Mouse (Mus musculus) gonadal fat pad, adult 2 months (tissue): ENCODE measurements around the gene Map3k5. TPM values are rescaled to one million over a fixed set of nuclear protein-coding genes. Genes with fewer than 3 reads are reported as not detected.

ENCODE experiments used
- DNase-seq: peaks from one replicate; pipeline ENCODE4 v3.0.0-alpha.2; 2012; ENCODE audit warnings: low read depth
- polyA plus RNA-seq: library from polyadenylated mRNA; depleted of rRNA; stranded (reverse); fragments of >200 nt; gene quantifications from 2 replicates; pipeline ENCODE4 v1.2.3, GENCODE M21; 2012

Gene Map3k5
- polyA plus RNA-seq, 1 experiment, result 8.5 TPM

- DNase-seq, result no peak
Observed at GRCm38 (mm10) chr10:20006333-20007093, 72.2 kb downstream of the Map3k5 start.

DNA sequence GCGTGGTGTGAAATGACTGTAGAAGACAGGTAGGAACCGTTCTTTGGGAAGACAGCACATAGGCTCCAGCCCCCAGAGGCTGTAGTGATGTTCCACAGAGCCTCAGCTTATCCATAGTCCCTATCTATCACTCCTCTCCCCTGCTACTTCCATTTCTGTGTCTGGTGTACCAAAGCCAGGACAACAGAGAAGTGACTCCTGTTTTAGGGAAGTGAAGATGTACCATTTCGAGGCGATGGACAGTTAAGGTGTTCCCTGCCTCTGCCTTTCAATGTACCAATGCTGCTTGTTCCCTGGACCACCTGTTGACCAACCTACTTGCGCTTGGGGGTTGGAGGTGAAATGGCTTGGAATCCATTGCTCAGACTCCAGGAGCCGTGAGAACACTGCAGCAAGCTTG lies 75.0 kb downstream of the Map3k5 start:
- DNase-seq, result no peak

GRCm38 (mm10) chr10:20010018-20010417 lies 75.7 kb downstream of the Map3k5 start:
- DNase-seq, result no peak

DNA sequence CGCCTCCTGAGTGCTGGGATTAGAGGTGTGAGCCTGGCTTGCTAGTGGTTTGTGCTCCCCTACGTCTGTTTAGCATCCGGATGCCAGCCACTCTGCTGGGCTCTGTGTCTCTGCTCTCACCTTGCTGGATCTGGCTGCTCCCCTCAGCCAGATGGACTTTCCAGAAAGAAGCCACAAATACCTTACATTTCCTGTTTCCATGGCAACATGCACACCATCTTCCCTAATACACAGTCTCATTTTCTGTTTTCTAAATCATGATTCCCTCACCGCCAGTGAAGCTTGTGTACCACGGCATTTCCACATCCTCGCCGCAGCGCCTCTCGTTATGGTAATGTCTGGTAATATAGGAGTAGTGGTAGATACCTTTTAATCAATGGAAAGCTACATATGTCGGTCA lies 84.1 kb downstream of the Map3k5 start:
- no peak for DNase-seq

DNA sequence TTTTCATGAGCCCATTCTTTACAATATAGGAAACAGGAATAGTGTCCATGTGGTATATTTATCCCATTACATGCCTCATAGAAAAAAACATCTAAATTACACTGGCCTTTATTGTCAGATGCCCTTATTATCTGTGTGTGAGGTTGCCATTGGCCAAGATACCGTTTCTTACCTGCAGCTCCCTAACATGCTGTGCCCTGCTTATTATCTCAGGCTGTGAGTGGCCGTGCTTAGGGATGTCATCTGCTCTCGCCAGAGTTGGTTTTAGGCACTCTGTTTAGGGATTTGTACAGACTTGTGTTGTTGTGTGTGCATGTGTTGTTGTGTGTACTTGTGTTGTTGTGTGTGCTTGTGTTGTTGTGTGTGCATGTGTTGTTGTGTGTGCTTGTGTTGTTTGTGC lies 84.5 kb downstream of the Map3k5 start:
- DNase-seq, result no peak

DNA sequence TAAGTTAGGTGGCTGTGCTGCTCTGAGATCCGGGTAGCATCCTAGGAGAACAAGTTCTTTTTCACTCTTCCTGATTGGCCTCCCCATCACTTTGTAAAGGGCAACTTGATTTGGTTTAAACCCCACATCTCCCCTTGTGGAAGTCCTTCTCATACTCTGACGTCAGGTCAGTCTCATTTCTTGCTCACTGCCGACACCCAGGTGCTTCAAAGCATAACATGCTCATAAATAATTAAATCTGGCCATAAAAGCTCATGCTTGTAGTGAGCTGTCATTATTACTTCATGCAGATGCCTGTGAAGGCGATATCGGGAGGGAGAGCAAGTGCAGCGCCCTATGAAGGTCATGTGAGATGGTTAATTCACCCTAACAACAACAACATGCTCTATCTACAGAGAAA lies 87.0 kb downstream of the Map3k5 start:
- no peak for DNase-seq

- DNase-seq, result no peak
Observed at GRCm38 (mm10) chr10:20021670-20022468, 87.6 kb downstream of the Map3k5 start.

DNA sequence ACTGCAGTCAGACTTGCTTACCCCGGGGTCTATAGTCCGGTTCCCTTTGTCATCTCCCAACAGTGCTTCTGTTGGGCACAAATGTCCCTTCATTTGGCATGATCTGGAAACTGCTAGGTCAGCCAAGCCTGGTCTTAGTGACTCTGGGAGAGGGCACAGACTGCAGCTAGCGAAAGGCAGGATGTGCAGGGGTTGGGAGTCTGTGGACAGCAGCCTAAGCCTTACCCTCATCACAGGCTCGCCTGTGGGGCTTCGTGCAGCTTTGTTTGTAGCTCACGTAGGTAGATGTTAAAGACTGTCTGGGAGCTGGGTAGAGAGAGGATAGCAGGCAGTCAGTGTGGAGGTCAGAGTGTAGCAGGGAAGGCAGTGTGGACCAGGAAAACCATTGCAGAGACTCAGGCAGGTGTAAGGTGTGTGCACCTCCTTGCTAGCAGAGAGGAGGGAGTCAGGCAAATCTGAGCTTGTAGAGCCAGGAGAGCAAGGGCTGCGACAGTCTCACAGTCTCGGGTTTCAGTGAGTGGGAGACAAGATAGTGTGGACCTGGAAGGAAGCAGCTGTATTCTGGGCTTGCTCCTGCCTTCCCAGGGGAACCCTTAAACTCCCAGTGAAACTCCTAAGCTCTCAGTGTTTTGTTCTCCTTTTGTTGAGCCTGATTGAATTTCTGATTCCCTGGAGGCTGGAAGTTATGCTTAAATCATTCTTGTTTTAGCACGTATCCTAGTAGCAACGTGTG lies 88.5 kb downstream of the Map3k5 start:
- DNase-seq, result no peak

DNA sequence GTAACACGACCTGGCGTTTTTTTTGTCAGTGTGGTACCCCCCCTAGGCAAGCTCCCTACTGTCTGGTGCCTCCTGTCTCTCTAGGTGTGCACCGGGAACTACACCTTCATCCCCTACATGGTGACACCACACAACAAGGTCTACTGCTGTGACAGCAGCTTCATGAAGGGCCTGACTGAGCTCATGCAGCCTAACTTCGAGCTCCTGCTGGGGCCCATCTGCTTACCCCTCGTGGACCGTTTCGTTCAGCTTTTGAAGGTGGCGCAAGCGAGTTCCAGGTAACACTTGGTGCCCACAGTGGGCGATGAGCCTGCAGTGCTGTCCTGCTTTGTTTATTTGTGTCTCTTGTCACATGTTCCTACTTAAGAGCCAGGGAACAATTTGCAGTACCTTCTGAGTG lies 89.3 kb downstream of the Map3k5 start:
- no peak for DNase-seq

DNA sequence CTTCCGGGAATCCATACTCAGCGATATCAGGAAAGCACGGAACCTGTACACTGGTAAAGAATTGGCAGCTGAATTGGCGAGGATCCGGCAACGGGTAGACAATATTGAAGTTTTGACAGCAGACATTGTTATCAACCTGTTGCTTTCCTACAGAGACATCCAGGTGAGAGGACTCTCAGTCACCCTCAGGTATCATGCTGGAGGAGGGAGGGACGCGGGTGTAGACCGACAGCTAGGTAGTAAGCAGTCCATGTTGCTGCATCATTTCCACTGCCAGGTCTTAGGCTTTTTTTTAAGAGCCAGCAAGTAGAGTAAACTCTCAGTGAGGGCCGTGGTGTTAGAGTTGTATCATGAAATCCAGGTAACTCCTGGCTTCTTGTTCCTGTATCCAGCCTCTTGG lies 90.6 kb downstream of the Map3k5 start:
- no peak for DNase-seq

- DNase-seq, result no peak
Observed at GRCm38 (mm10) chr10:20025781-20026520, 91.7 kb downstream of the Map3k5 start.

GRCm38 (mm10) chr10:20030703-20031102 lies 96.4 kb downstream of the Map3k5 start:
- no peak for DNase-seq

DNA sequence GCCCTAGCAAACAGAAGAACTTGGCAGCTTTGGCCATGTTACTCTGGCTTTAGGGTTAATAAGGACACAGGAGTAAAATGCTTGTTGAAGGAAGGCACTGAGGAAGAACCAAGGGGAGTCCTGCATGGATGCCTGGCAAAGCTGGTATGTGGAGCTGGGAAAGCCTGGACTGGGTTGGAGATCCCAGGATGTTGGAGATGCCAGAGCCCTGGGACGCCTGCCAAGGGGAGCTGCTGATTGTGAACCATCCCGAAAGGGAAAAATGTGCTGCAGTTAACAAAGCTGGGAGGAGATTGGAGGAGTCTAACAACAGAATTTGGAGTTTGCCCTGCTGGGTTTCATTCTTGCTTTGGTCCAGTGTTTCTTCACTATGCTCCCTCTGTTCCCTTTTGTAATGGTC lies 97.7 kb downstream of the Map3k5 start:
- DNase-seq, result no peak

DNA sequence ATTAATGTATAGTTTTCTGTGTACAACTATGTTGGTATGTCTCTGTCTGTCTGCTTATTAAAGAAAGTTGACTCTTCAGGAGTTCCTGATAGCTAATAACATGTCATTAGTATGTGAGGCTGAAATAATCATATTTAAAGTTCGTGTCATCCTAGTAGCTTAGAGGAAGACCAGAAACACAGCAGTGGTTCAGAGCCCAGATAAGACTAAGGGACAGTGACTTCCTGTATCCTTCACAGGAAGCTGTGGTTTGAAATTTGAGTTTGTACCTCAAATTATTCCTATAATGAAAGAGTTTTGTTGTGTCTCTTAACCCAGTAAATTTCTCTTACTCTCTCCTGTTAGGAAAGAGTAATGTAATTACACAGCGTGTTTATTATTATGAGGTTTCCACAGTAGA lies 102.1 kb downstream of the Map3k5 start:
- no peak for DNase-seq

DNA sequence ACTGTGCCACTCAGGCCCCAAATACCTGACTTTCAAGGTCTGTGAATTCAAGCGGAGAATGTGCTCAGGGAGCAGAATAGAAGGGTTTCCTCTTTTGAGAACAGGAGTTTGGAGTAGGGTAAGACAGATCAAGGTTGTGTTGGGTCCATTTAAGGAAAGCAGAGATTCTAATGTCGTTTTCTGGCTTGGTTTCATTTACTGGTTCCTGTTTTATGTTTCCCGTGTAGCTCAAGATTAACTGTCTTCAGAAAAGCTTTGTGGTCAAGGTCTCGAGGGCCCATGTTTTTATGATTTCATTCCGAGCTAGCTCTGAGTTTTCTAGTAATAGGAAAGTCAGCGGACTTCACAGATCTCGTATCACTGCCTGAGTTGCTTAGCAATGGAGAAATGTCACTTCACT lies 102.6 kb downstream of the Map3k5 start:
- DNase-seq, result no peak

DNA sequence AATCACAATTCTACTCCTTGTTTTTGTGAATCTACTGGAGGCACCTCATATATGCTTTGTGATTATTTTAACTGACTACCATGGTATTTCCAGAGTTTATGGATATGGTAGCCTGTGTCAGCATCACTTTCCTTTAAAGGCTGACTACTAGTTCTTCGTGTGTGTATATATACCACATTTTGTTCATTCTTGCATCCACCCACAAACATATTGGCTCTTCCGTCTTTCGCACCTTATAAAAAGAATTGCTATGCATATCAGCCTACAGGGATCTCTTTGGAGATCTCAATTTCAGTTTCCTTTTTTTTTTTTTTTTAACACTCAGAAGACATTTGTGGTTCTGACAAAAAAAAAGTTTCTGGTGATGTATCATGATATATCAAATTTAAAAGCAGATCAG lies 105.3 kb downstream of the Map3k5 start:
- no peak for DNase-seq

DNA sequence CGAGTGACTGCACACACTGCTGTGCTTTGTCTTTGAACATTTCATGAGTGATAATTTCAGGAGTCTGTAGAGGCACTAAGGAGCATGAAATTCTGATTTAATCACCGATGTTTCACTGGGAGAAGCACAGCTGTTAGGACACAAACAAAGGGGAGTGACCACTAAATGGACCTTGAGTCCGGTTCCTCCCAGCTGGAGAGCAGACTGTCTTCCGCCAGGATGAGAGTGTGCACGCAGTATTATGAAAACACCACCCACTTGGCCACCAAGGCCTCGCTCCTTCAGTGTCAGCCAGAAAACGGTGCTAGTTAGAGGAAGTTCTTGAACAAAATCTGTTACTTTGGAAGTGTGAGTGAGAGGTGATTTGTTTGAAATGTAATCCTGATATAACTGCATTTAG lies 105.8 kb downstream of the Map3k5 start:
- DNase-seq, result no peak

DNA sequence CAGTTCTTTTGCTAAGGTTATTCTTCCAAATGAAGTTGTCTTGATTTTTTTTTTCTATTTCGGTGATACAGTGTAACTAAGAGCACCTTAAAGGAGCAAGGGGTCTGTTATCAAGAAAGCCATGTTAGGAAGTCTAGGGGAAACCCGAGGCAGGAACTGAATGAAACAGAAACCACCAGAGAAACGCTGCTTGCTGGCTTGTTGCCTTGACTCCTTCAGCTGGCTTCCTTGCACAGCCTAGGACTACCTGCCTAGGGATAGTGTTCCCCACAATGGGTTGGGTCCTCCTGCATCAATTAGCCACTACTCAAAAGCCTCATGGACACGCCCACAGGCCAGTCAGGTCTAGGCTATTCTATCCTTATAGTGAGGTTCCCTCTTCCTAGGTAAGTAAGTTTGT lies 106.4 kb downstream of the Map3k5 start:
- no peak for DNase-seq

GRCm38 (mm10) chr10:20042081-20042480 lies 107.8 kb downstream of the Map3k5 start:
- no peak for DNase-seq

DNA sequence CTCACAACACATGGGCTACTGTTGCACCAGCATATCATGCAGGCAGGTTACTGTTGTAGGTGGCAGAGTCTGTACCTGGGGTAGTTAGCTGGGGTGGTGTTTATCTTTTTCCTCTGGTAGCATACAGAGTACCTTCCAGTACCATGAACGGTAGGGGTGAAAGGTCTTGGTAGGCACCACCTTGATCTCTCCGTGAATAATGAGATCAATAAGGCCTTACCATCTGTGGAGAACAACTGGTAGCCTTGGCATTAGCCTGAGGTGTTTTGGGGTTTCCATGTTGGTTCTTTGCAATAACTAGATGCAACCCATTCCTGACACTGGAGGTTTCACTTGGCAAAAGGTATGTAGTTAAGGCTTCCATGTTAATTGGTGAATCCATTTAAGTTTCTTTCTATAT lies 109.8 kb downstream of the Map3k5 start:
- DNase-seq, result no peak

- DNase-seq, result peak; percentile 89
Observed at GRCm38 (mm10) chr10:20045733-20046495, 111.6 kb downstream of the Map3k5 start.
